Comparison of ENCODE assay signal across 10 mouse cellular contexts in genomic region chr16:29915346-29915745, GRCm38 (mm10).
DNase-seq lines count a peak whose midpoint lies in the region; ATAC-seq lines count a peak whose summit lies in the region.
"Had no signal": no experiment of that assay in that cellular context is flagged by ENCODE, and none has a peak within 500 bp of the region (broad histone marks: within the 10 kb centered on the region; RNA-seq: fewer than 3 reads in every experiment).

No protein-coding gene starts in this region.

- no peaks in the 10 kb centered on the region for H3K27me3 ChIP-seq in intestine, embryonic 15.5 days (replicated peaks)
- H3K27me3 ChIP-seq: stomach, embryonic 15.5 days had no signal

- 57% methylated on average over 11 of the region's 11 CpGs for WGBS in intestine, embryonic 15.5 days

- no peak overlapping the region for H3K9ac ChIP-seq in intestine, embryonic 15.5 days
- H3K9ac ChIP-seq: limb, embryonic 12.5 days; stomach, embryonic 15.5 days had no signal

- no peaks in the 10 kb centered on the region for H3K9me3 ChIP-seq in intestine, embryonic 15.5 days
- H3K9me3 ChIP-seq: stomach, embryonic 15.5 days had no signal

- peak; percentile 13 to 23 for DNase-seq in left cerebral cortex, adult 18-20 months (ENCODE audit: low spot score in 2 of 2)
- no peak for DNase-seq in left cerebral cortex, adult 11 months (ENCODE audit: low spot score)
- peak; percentile 99 for DNase-seq in fibroblast of lung, adult 2 months (ENCODE audit: low read depth)
- peak; percentile 92 to 96 for DNase-seq in lung, adult 18-20 months
- peak; percentile 75 for DNase-seq in ovary, postnatal 36 days (ENCODE audit: low spot score)
- DNase-seq in spleen, adult 18-20 months = no peak
- DNase-seq in spleen, postnatal 36 days (ENCODE audit: low spot score in 2 of 2) = no peak

- no peaks in the 10 kb centered on the region for H3K4me1 ChIP-seq in intestine, embryonic 15.5 days (replicated peaks)

- no peak overlapping the region for H3K4me2 ChIP-seq in intestine, embryonic 15.5 days (replicated peaks)
- H3K4me2 ChIP-seq: limb, embryonic 12.5 days; stomach, embryonic 15.5 days had no signal

- H3K4me3 ChIP-seq in intestine, embryonic 15.5 days (replicated peaks) = no peak overlapping the region
- H3K4me3 ChIP-seq: limb, embryonic 12.5 days; stomach, embryonic 15.5 days had no signal

- peak; percentile 67; the same call in 1 of the 2 replicates for ATAC-seq in intestine, embryonic 15.5 days

- no peaks in the 10 kb centered on the region for H3K36me3 ChIP-seq in intestine, embryonic 15.5 days
- H3K36me3 ChIP-seq: limb, embryonic 12.5 days; stomach, embryonic 15.5 days had no signal

- no peak overlapping the region for H3K27ac ChIP-seq in intestine, embryonic 15.5 days
- H3K27ac ChIP-seq: limb, embryonic 12.5 days; stomach, embryonic 15.5 days had no signal

Comparison
In these comparisons a context has a peak if more than half of its experiments do, and no peak if none do; other contexts are left out.
1. DNase-seq: peak in left cerebral cortex, adult 18-20 months (2 of 2), fibroblast of lung, adult 2 months (single experiment), lung, adult 18-20 months (2 of 2) and ovary, postnatal 36 days (single experiment); none in left cerebral cortex, adult 11 months (single experiment), spleen, adult 18-20 months (0 of 2) and spleen, postnatal 36 days (0 of 2).